Mouse (Mus musculus) CH12.LX (cell line): ENCODE data around the gene Dpagt1. TPM values are rescaled to one million over a fixed set of nuclear protein-coding genes. Genes with fewer than 3 reads are reported as not detected.

Experiments used
- DNase-seq: peaks from one replicate; pipeline ENCODE4 v3.0.0-alpha.2; 2013; ENCODE audit errors: extremely low read depth
- H3K27ac ChIP-seq: 2 replicates; pipeline ENCODE4 v1.5.1; 2012; ENCODE audit warnings: low read depth, mild to moderate bottlenecking, control low read depth, moderate library complexity; ENCODE audit not compliant: insufficient read depth
- H3K27me3 ChIP-seq: replicated peaks from 2 replicates; pipeline ENCODE3; 2012; ENCODE audit warnings: inconsistent platforms
- H3K36me3 ChIP-seq, 2 experiments: replicated peaks in 1 of 2; 2 replicates each; pipeline versions ENCODE3 to v1.6.1; 2012; ENCODE audit warnings: inconsistent platforms in 1 of 2, low read length in 1 of 2, mild to moderate bottlenecking in 1 of 2, mixed read lengths in 1 of 2, moderate library complexity in 1 of 2; ENCODE audit not compliant: control insufficient read depth in 1 of 2, insufficient read depth in 1 of 2
- H3K4me1 ChIP-seq, 2 experiments: 2 replicates each; pipeline ENCODE4 v1.6.1; 2012; ENCODE audit warnings: inconsistent platforms in 1 of 2, moderate library complexity in 1 of 2; ENCODE audit not compliant: insufficient read depth in 2 of 2, control insufficient read depth in 1 of 2
- H3K4me2 ChIP-seq: 2 replicates; pipeline ENCODE4 v1.6.1; 2012; ENCODE audit warnings: low read depth, mild to moderate bottlenecking, control low read depth; ENCODE audit not compliant: poor library complexity, insufficient read depth, severe bottlenecking
- H3K4me3 ChIP-seq, 3 experiments: fragments of 150-350 bp in 1 of 3; sonication (generic) in 1 of 3; replicated peaks in 1 of 3; 2 replicates each; pipeline versions ENCODE3 to v1.5.1; 2011 to 2012; ENCODE audit warnings: low read depth in 2 of 3, low read length in 2 of 3, mild to moderate bottlenecking in 2 of 3, moderate library complexity in 2 of 3, control low read depth in 1 of 3, improper control_type of control experiment in 1 of 3, inconsistent platforms in 1 of 3, mixed read lengths in 1 of 3; ENCODE audit not compliant: poor library complexity in 1 of 3
- H3K79me2 ChIP-seq: replicated peaks from 2 replicates; pipeline ENCODE4 v1.6.1; 2012; ENCODE audit warnings: mild to moderate bottlenecking, moderate library complexity; ENCODE audit not compliant: control insufficient read depth, poor library complexity, insufficient read depth, severe bottlenecking; ENCODE audit errors: extremely low read depth
- H3K9ac ChIP-seq: 2 replicates; pipeline ENCODE4 v1.6.1; 2012; ENCODE audit warnings: low read depth, mild to moderate bottlenecking, control low read depth, moderate library complexity; ENCODE audit not compliant: insufficient read depth
- H3K9me3 ChIP-seq: replicated peaks from 2 replicates; pipeline ENCODE3; 2012; ENCODE audit warnings: low read length, inconsistent platforms, mixed read lengths
- CHD1 ChIP-seq: IDR thresholded peaks from 2 replicates; pipeline ENCODE4 v1.6.1; 2012; ENCODE audit warnings: low read depth, low read length, improper control_type of control experiment, inconsistent platforms
- CTCF ChIP-seq, 2 experiments: IDR thresholded peaks in 1 of 2; conservative IDR thresholded peaks in 1 of 2; 2 replicates each; pipeline ENCODE4 v1.5.1; 2011 to 2012; ENCODE audit warnings: low read depth in 2 of 2, low read length in 2 of 2, improper control_type of control experiment in 1 of 2, inconsistent platforms in 1 of 2, mild to moderate bottlenecking in 1 of 2, moderate library complexity in 1 of 2
- EP300 ChIP-seq: IDR thresholded peaks from 2 replicates; pipeline ENCODE4 v1.6.1; 2011; ENCODE audit warnings: low read length, improper control_type of control experiment
- ETS1 ChIP-seq: conservative IDR thresholded peaks from 2 replicates; pipeline ENCODE4 v1.6.1; 2012; ENCODE audit warnings: low read depth, mild to moderate bottlenecking, inconsistent platforms, low read length, improper control_type of control experiment, moderate library complexity
- GABPA ChIP-seq: IDR thresholded peaks from 2 replicates; pipeline ENCODE4 v1.6.1; 2012; ENCODE audit warnings: low read depth, low read length, improper control_type of control experiment, inconsistent platforms; ENCODE audit not compliant: insufficient replicate concordance
- HCFC1 ChIP-seq: IDR thresholded peaks from 2 replicates; pipeline ENCODE4 v1.6.1; 2012; ENCODE audit warnings: low read depth, mild to moderate bottlenecking, inconsistent platforms, low read length, improper control_type of control experiment
- IRF4 ChIP-seq: IDR thresholded peaks from 2 replicates; pipeline ENCODE4 v1.6.1; 2014; ENCODE audit warnings: low read depth, mild to moderate bottlenecking, inconsistent platforms, low read length, improper control_type of control experiment
- JUN ChIP-seq: IDR thresholded peaks from 2 replicates; pipeline ENCODE4 v1.6.1; 2011; ENCODE audit warnings: low read depth, mild to moderate bottlenecking, low read length, improper control_type of control experiment, moderate library complexity; ENCODE audit not compliant: insufficient read depth
- JUND ChIP-seq: conservative IDR thresholded peaks from 2 replicates; pipeline ENCODE4 v1.6.1; 2011; ENCODE audit warnings: low read depth, low read length, improper control_type of control experiment
- MAFK ChIP-seq: IDR thresholded peaks from 2 replicates; pipeline ENCODE4 v1.6.1; 2011; ENCODE audit warnings: low read length, improper control_type of control experiment; ENCODE audit not compliant: insufficient replicate concordance
- MAZ ChIP-seq: IDR thresholded peaks from 2 replicates; pipeline ENCODE4 v1.6.1; 2012; ENCODE audit warnings: low read depth, mild to moderate bottlenecking, inconsistent platforms, low read length, improper control_type of control experiment, moderate library complexity
- MEF2A ChIP-seq: IDR thresholded peaks from 2 replicates; pipeline ENCODE4 v1.6.1; 2014; ENCODE audit warnings: low read depth, mild to moderate bottlenecking, inconsistent platforms, low read length, improper control_type of control experiment, borderline replicate concordance
- NELFE ChIP-seq: IDR thresholded peaks from 2 replicates; pipeline ENCODE4 v1.6.1; 2011; ENCODE audit warnings: low read depth, low read length, improper control_type of control experiment
- PAX5 ChIP-seq: IDR thresholded peaks from 2 replicates; pipeline ENCODE4 v1.6.1; 2012; ENCODE audit warnings: low read length, inconsistent platforms, mixed read lengths
- POLR2A ChIP-seq: IDR thresholded peaks from 2 replicates; pipeline ENCODE4 v1.6.1; 2011; ENCODE audit warnings: low read depth, mild to moderate bottlenecking, improper control_type of control experiment, low read length
- RAD21 ChIP-seq: IDR thresholded peaks from 2 replicates; pipeline ENCODE4 v1.6.1; 2011; ENCODE audit warnings: low read depth, mild to moderate bottlenecking, low read length, improper control_type of control experiment, moderate library complexity
- RCOR1 ChIP-seq: conservative IDR thresholded peaks from 2 replicates; pipeline ENCODE4 v1.6.1; 2012; ENCODE audit warnings: low read depth, mild to moderate bottlenecking, inconsistent platforms, low read length, improper control_type of control experiment
- SIN3A ChIP-seq: IDR thresholded peaks from 2 replicates; pipeline ENCODE4 v1.6.1; 2012; ENCODE audit warnings: low read length, improper control_type of control experiment, inconsistent platforms
- SMC3 ChIP-seq: IDR thresholded peaks from 2 replicates; pipeline ENCODE4 v1.6.1; 2011; ENCODE audit warnings: low read depth, low read length, improper control_type of control experiment
- TCF12 ChIP-seq: IDR thresholded peaks from 2 replicates; pipeline ENCODE4 v1.6.1; 2014; ENCODE audit warnings: low read depth, mild to moderate bottlenecking, inconsistent platforms, low read length, improper control_type of control experiment
- ZKSCAN1 ChIP-seq: IDR thresholded peaks from 2 replicates; pipeline ENCODE4 v1.6.1; 2012; ENCODE audit warnings: low read depth, inconsistent platforms, low read length, improper control_type of control experiment, borderline replicate concordance
- ZMIZ1 ChIP-seq: IDR thresholded peaks from 2 replicates; pipeline ENCODE4 v1.6.1; 2012; ENCODE audit warnings: low read depth, mild to moderate bottlenecking, inconsistent platforms, low read length, improper control_type of control experiment
- dilution Hi-C: fragments of 300-500 bp; cut with MboI; formaldehyde crosslinking; loops from 2 replicates; pipeline ENCODE4 v1.14.3; 2020; ENCODE audit warnings: low sequenced_read_pairs; ENCODE audit not compliant: extremely low pct_unique_long_range_greater_than_20kb, extremely low pct_ligation_motif_present
- in situ Hi-C: fragments of 300-500 bp; cut with MboI; formaldehyde crosslinking; loops from 3 replicates; pipeline ENCODE4 v1.14.3; 2019; ENCODE audit warnings: low sequenced_read_pairs, low pct_ligation_motif_present, low pct_unique_long_range_greater_than_20kb, mixed read lengths
- polyA plus RNA-seq: library from polyadenylated mRNA; unstranded; fragments of >175 nt; gene quantifications from 2 replicates; pipeline ENCODE4 v1.2.1, GENCODE M21; 2012; ENCODE audit warnings: low read depth; ENCODE audit not compliant: insufficient read length
- total RNA-seq, 2 experiments: library from RNA; depleted of rRNA; stranded (reverse); fragments of 300-350 nt in 1 of 2; fragments of >200 nt in 1 of 2; gene quantifications; 2 replicates each; pipeline ENCODE4 v1.2.3; 2012 to 2014

Gene Dpagt1
- total and polyA plus RNA-seq, 3 experiments, result 8.5 to 41.7 (median 15.8) TPM

DNA sequence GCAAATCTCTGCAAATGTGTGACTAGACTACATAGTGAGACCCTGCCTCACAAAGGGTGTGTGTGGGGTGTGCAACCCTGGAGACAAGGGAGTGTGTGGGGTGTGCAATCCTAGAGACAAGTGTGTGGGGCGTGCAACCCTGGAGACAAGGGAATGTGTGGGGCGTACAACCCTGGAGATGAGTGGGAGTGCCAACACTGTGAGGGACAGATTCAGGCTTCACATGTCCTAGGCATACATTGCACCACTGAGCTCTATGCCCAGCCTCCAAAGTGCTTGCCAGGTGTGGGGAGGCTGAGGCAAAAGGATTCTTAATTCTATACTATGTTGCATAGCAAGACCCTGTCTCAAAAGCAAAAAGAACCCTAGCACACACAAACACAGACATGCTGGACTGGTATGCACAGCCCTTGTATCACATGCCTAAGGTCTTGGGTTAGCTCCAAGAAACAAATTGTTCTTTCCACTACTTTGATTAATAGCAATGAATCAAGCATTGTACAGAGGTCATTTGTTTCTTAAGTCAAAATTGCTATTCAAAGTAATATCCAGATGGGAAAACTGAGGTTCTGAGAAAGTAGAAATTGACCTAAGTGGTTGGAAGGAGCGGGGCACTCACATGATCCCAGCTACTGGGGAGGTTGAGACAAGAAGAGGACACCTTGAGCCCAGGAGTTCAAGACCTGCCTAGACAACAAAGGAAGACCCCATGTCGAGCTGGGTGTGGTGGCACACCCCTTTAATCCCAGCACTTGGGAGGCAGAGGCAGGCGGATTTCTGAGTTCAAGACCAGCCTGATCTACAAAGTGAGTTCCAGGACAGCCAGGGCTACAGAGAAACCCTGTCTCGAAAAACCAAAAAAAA lies 20.0 kb downstream of the Dpagt1 start:
- H3K9ac ChIP-seq, result no peak overlapping the region
- H3K79me2 ChIP-seq, result peaks cover 5% of the 10 kb centered on the region
- in situ Hi-C loops, result no loop called here
- TF ChIP-seq RAD21 (no peak), MAFK (no peak), HCFC1 (no peak), JUND (no peak), NELFE (no peak), MEF2A (no peak), JUN (no peak), ETS1 (no peak), GABPA (no peak), TCF12 (no peak), ZMIZ1 (no peak), ZKSCAN1 (no peak), RCOR1 (no peak), POLR2A (no peak)
- no peak overlapping the region for H3K4me3 ChIP-seq
- dilution Hi-C loops, result no loop called here
- no peak for DNase-seq
- H3K4me2 ChIP-seq, result no peak overlapping the region
- peaks cover 3% of the 10 kb centered on the region for H3K9me3 ChIP-seq
- H3K27ac ChIP-seq, result no peak overlapping the region
- H3K36me3 ChIP-seq, result peaks cover 43 to 64% of the 10 kb centered on the region in 2 experiments
- peaks cover 4 to 32% of the 10 kb centered on the region in 2 experiments; a peak in 2 of 4 replicates for H3K4me1 ChIP-seq
- H3K27me3 ChIP-seq, result no peaks in the 10 kb centered on the region

DNA sequence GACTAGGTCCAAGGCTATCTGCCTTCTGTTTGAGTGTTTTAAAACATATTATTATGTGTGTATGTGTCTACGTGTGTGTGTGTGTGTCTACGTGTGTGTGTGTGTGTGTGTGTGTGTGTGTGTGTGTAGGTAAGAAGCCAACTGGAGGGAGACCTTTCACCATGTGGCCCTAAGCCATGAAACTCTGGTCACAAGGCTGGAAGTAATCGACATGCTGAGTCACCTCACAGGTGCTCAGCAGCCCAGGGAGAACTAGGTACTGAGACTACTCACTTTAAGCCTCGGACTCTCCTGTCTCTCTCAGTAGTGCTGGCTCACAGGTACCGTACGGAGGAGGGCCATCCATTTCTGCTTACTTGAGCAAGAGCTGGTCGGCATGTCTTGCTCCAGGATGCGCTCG lies 21.3 kb downstream of the Dpagt1 start:
- no peak overlapping the region for H3K4me2 ChIP-seq
- H3K79me2 ChIP-seq, result peaks cover 5% of the 10 kb centered on the region
- no peak overlapping the region for H3K27ac ChIP-seq
- no peaks in the 10 kb centered on the region for H3K27me3 ChIP-seq
- H3K4me1 ChIP-seq, result peaks cover 3 to 24% of the 10 kb centered on the region in 2 experiments; a peak in 2 of 4 replicates
- TF ChIP-seq ZKSCAN1, result no peak
- no peak for TF ChIP-seq SIN3A
- TF ChIP-seq RAD21, result no peak
- no peak for TF ChIP-seq ETS1
- TF ChIP-seq PAX5, result no peak
- no peak for TF ChIP-seq CHD1
- no peak for TF ChIP-seq CTCF (conservative IDR thresholded peaks at IDR 0.05 in 1 of 2, IDR thresholded peaks at IDR 0.05 in 1 of 2; ENCODE audit: low read depth in 2 of 2, low read length in 2 of 2)
- no peak for TF ChIP-seq ZMIZ1
- TF ChIP-seq MAFK, result no peak
- no peak for TF ChIP-seq SMC3
- TF ChIP-seq IRF4, result no peak
- no peak for TF ChIP-seq EP300
- no peak for TF ChIP-seq MAZ
- no peak for TF ChIP-seq NELFE
- H3K9ac ChIP-seq, result no peak overlapping the region
- dilution Hi-C loops, result no loop called here
- in situ Hi-C loops, result no loop called here
- peaks cover 47 to 63% of the 10 kb centered on the region in 2 experiments for H3K36me3 ChIP-seq
- no peak for DNase-seq
- H3K4me3 ChIP-seq, result no peak overlapping the region
- H3K9me3 ChIP-seq, result peaks cover 3% of the 10 kb centered on the region
